Mouse (Mus musculus) yolk sac, embryonic 10.5 days (tissue): Measurements from ENCODE around the gene Cdk2ap2.

Source experiments
- DNase-seq: peaks from one replicate; pipeline ENCODE4 v3.0.0-alpha.2; 2017; ENCODE audit warnings: low spot score

The Cdk2ap2 gene

DNA sequence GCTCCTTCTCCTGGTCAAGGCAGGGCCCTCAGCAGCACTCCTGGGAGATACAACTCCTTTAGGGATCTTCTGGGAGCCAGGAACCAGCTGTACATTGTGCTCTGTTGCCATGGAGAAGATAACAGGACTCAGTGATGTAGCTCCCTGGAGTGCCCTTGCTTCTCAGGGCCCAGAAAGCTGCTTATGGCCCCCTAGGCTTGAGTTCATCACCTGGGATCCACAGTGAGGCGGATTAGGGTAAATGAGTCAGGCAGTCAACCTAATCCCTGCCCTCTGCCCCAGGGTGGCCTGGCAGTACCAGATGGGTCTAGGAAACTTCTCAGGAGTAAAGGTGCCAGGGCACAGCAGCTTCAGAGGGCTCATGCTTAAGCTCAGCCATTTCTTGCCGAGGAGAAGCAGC is 42.5 kb downstream of the Cdk2ap2 start, which contains the start of gene Gpr152:
Gpr152 (plus strand) TSS at position 342 of the 400 bp plus-strand sequence.
- no peak for DNase-seq

- no peak for DNase-seq
These were observed 43.2 kb downstream of the Cdk2ap2 start for GRCm38 (mm10) chr19:4140147-4140546.

DNA sequence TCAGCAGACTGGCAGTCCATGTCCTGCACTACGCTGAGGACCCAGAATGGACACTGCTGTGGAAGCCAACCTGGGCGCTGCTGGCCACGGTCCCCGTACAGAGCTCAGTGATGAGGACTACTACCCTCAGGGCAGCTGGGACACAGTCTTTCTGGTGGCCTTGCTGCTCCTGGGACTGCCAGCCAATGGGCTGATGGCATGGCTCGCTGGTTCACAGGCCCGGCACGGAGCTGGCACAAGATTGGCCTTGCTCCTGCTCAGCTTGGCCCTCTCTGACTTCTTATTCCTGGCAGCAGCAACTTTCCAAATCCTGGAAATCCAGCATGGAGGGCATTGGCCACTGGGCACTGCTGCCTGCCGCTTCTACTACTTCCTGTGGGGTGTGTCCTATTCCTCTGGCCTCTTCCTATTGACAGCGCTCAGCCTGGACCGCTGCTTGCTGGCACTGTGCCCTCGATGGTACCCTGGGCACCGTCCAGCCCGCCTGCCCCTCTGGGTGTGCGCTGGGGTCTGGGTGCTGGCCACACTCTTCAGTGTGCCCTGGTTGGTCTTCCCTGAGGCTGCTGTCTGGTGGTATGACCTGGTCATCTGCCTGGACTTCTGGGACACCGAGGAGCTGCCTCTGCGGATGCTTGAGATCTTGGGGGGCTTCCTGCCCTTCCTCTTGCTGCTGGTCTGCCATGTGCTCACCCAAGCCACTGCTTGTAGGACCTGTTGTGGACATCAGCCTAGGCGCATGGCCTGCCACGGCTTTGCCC is 45.6 kb downstream of the Cdk2ap2 start:
- no peak for DNase-seq

GRCm38 (mm10) chr19:4143759-4144268 is 46.8 kb downstream of the Cdk2ap2 start, which contains the start of gene Cabp4:
Gene Cabp4, minus strand, starts transcription at chr19:4144033.
- DNase-seq: no peak

DNA sequence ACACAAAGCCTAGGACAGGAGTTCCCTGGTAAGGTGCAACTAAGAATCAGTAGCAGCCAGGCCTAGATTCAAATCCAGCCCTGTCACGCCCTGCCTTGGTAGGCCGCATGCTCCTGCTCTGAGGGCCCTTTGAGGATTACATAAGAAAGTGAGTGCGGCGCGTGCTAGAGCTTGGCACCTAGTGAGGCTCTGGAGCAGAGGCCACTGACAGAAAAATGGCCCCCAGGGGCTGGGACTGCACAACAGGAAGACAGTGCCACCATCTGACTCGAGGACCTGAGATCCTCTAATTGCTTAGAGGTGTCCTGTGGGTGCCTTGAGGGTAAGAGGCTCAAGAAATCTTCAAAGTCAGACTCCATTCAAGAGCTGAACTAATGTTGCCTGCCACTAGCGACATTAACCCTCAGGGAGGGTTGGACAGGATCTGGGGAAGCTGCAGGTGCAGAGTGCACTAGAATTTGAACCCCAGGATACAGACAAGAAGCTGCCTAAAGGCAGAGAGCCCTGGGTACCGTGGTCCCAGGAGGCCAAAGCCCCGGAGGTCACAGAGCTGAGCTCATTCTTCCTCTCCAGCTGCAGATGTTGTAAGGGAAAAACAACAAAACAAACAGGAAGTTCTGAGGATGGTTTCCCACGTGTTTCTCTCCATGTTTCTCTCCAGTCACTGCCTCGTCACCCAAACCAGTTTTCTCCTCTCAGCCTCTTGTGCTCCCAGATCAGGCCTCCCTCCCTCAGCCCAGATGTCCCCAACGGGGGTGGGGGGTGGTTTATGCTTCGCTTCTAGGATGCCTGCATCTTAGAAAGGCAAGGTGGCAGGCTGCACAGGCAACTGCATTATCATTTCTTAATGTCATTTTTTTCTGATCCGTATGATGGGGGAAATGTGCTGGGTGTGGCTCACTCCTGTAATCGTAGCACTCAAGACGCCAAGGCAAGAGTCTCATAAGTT is 47.8 kb downstream of the Cdk2ap2 start:
- DNase-seq: no peak

DNA sequence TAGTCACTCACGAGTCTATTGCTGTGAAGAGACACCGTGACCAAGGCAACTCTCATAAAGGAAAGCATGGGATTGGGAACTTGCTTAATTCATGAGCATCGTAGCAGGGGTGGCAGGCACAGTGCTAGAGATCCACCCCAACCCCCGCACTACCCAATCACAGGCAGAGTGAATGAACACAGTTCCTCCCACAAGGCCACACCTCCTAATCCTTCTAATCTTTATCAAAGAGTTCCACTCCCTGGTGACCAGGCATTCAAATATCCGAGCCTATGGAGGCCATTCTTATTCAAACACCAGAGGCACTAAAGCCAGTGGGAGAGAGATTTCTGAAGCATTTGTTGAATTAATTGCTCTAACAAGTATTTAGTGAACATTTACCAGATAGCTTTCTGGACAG is 49.0 kb downstream of the Cdk2ap2 start:
- no peak for DNase-seq

- DNase-seq: no peak
These were observed 49.5 kb downstream of the Cdk2ap2 start for GRCm38 (mm10) chr19:4146366-4147021.

GRCm38 (mm10) chr19:4147022-4147405 is 50.0 kb downstream of the Cdk2ap2 start:
- DNase-seq: no peak

GRCm38 (mm10) chr19:4147782-4148490 is 51.0 kb downstream of the Cdk2ap2 start:
- DNase-seq: no peak

GRCm38 (mm10) chr19:4148491-4148806 is 51.5 kb downstream of the Cdk2ap2 start, which contains the start of gene Coro1b:
Gene Coro1b, plus strand, starts transcription at chr19:4148619.
- peak; percentile 96 for DNase-seq
